Mouse (Mus musculus): Measurements from ENCODE around the gene Nsdhl.

The Nsdhl gene

DNA sequence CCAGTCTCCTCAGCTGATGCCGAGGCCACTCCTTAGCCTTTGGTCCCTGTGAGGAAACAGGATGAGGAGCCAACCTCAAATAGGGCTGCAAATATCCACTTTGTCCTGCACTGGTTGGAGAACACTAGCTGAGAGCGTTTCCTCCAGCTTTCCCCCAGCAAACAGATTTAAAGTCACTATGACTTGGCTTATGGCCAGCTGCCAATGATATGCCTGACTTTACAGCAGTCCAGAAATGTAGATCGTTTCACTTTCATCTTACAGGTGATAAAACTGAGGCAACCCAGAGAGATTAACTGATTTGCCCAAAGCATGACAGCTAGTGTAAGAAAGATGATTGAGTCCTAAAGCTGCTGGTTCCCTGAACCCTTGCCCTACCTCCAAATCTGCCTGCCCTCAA lies 77.2 kb downstream of the Nsdhl start:
- DNase-seq (ENCODE audit: low spot score in 2 of 2), result no peak

DNA sequence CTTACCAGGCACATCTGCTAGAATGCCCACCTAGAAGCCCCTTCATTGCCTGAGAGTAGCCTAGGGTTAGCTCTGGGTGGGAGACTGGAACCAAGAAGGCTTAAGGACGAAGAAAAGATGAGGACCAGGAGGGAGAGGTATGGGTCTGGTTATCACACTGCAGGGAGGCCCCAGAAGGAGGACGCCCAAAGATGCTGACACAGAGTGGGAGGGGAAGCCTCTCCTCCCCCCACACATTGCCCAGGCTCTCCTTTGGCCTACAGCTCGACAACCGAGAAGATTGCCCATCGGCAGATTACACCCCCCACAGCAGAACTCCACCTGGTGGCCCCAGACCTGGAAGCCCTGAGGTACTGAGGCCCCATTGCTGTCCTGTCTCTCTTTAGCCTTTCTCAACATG lies 84.8 kb downstream of the Nsdhl start:
- no peak for DNase-seq (ENCODE audit: low spot score in 2 of 2)

DNA sequence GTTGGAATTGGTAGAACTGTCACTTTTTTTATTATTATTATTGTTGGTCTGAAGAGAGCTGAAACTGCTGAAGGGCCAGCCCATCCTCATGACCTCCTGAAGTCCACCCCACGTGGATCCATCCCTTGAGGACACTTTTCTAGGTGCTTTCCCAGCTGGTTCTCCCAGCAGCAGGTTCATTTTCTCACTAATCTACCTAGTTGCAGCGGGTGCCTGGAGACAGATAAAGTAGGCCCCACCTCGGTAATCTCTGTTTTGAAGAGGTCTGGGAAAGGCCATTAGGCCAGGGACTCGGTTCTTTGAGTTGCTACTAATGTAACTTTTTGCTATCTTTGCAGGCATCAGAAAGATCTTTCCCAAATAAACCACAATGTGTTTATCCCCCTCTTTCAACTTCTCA lies 87.3 kb downstream of the Nsdhl start:
- peak in 1 of 2 experiments; percentile 5 for DNase-seq (ENCODE audit: low spot score in 2 of 2)

DNA sequence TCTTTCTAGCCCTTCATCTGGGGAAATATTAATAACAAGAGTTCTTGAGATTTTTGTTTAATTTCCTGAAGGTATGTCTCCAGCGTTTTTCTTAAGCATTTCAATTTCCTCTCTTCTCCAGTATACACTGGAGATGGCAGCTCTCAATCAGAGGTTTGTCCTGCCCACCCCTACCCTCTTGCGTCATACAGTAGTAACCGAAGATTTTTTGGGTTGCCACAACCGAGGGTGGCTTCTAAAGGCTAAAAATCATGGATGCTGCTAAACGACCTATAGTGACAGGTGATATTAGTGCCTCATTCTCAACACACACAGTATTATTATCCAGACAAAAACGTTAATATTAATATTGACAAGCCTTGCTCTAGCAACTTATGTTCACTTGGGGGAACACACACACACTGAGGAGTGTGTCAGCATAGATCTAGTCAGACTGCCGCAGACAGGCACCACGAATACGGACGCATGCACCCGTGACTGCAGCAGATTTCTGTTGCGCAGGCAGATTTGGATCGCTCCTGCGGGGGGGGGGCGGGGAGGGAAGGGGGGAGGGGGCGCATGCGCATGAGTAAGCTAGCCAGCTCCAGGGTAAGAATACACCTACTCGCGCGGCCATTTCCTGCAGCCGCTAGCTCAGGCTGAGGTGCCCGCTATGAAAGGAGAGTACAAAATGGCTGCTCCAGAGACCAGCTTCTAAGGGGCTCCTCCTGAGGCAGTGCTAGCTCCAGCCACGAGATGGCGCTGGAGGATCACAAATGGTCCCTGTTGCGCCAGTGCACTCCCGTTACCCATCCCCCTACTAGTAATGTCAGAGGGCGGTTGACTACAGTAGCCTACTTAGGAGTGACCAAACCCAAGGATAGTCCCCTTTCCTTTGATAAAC lies 89.5 kb downstream of the Nsdhl start:
- DNase-seq (ENCODE audit: low spot score in 2 of 2), result peak; percentile 87 to 88

Data from spleen, postnatal 36 days (tissue).